Mouse (Mus musculus) myocyte (in vitro differentiated cells): Measurements from ENCODE around the gene Ppara. TPM values are rescaled to one million over a fixed set of nuclear protein-coding genes. Genes with fewer than 3 reads are reported as not detected.

Experiments used
- H3K27me3 ChIP-seq: one replicate; pipeline ENCODE4 v1.6.1; 2011; ENCODE audit not compliant: control insufficient read depth, insufficient read depth, insufficient read length
- H3K36me3 ChIP-seq: one replicate; pipeline ENCODE4 v1.6.1; 2011; ENCODE audit not compliant: control insufficient read depth, insufficient read depth
- H3K4me2 ChIP-seq: one replicate; pipeline ENCODE4 v1.6.1; 2011; ENCODE audit warnings: low read depth, control low read depth
- H3K4me3 ChIP-seq: one replicate; pipeline ENCODE4 v1.5.1; 2011; ENCODE audit warnings: mild to moderate bottlenecking, control low read depth, moderate library complexity
- H3K79me2 ChIP-seq: one replicate; pipeline ENCODE4 v1.6.1; 2011; ENCODE audit not compliant: control insufficient read depth, insufficient read depth
- H3ac ChIP-seq: one replicate; pipeline ENCODE4 v1.6.1; 2011; ENCODE audit not compliant: control insufficient read depth, insufficient read length
- CEBPB ChIP-seq: IDR thresholded peaks from 2 replicates; pipeline ENCODE4 v1.6.1; 2011; ENCODE audit warnings: mild to moderate bottlenecking, moderate library complexity; ENCODE audit not compliant: poor library complexity, insufficient read depth, severe bottlenecking
- E2F4 ChIP-seq: IDR thresholded peaks from one replicate; pipeline ENCODE4 v1.6.1; 2011; ENCODE audit warnings: mild to moderate bottlenecking, control low read depth, moderate library complexity; ENCODE audit not compliant: insufficient read depth
- MAX ChIP-seq: IDR thresholded peaks from one replicate; pipeline ENCODE4 v1.6.1; 2011; ENCODE audit warnings: low read depth, mild to moderate bottlenecking, control low read depth
- MYOD1 ChIP-seq, 3 experiments: IDR thresholded peaks; one replicate each; pipeline ENCODE4 v1.6.1; 2011; ENCODE audit warnings: control low read depth in 2 of 3, low read depth in 2 of 3, mild to moderate bottlenecking in 2 of 3, moderate library complexity in 1 of 3; ENCODE audit not compliant: insufficient read length in 2 of 3, control insufficient read depth in 1 of 3
- MYOG ChIP-seq, 3 experiments: IDR thresholded peaks; one replicate each; pipeline ENCODE4 v1.6.1; 2011; ENCODE audit warnings: control low read depth in 2 of 3, low read depth in 2 of 3, mild to moderate bottlenecking in 2 of 3; ENCODE audit not compliant: insufficient read length in 2 of 3, control insufficient read depth in 1 of 3, insufficient read depth in 1 of 3
- POLR2A ChIP-seq: IDR thresholded peaks from one replicate; pipeline ENCODE4 v1.6.1; 2011; ENCODE audit warnings: low read depth, mild to moderate bottlenecking, control low read depth, moderate library complexity; ENCODE audit not compliant: insufficient read length
- POLR2AphosphoS2 ChIP-seq: IDR thresholded peaks from one replicate; pipeline ENCODE4 v1.6.1; 2011; ENCODE audit warnings: low read depth, control low read depth; ENCODE audit not compliant: insufficient read length
- REST ChIP-seq: IDR thresholded peaks from one replicate; pipeline ENCODE4 v1.6.1; 2011; ENCODE audit warnings: mild to moderate bottlenecking, control low read depth, moderate library complexity; ENCODE audit not compliant: insufficient read depth, insufficient read length
- SRF ChIP-seq: IDR thresholded peaks from one replicate; pipeline ENCODE4 v1.6.1; 2011; ENCODE audit warnings: low read depth; ENCODE audit not compliant: control insufficient read depth, insufficient read length
- TCF12 ChIP-seq: IDR thresholded peaks from one replicate; pipeline ENCODE4 v1.6.1; 2011; ENCODE audit warnings: mild to moderate bottlenecking, control low read depth; ENCODE audit not compliant: poor library complexity, insufficient read depth, severe bottlenecking
- TCF3 ChIP-seq: IDR thresholded peaks from one replicate; pipeline ENCODE4 v1.6.1; 2011; ENCODE audit warnings: low read depth, control low read depth; ENCODE audit not compliant: insufficient read length
- USF1 ChIP-seq: IDR thresholded peaks from one replicate; pipeline ENCODE4 v1.6.1; 2011; ENCODE audit warnings: low read depth, mild to moderate bottlenecking, control low read depth, moderate library complexity
- polyA plus RNA-seq: library from polyadenylated mRNA; unstranded; fragments of >200 nt; fragmentation: generic; extraction: Trizol; gene quantifications from one replicate; pipeline ENCODE4 v1.2.1, GENCODE M21; 2012; ENCODE audit warnings: missing spikeins

The Ppara gene
- polyA plus RNA-seq, 1 experiment = 0.12 TPM

- Histone ChIP-seq H3K27me3 (peaks cover 46% of the 10 kb centered on the region), H3K4me3 (no peak overlapping the region), H3K79me2 (no peaks in the 10 kb centered on the region), H3K36me3 (no peaks in the 10 kb centered on the region), H3ac (no peak overlapping the region), H3K4me2 (no peak overlapping the region)
- no peak for TF ChIP-seq TCF3
- TF ChIP-seq TCF12 = no peak
- TF ChIP-seq REST = no peak
- no peak for TF ChIP-seq MAX
- no peak for TF ChIP-seq USF1
- no peak for TF ChIP-seq SRF
- TF ChIP-seq POLR2AphosphoS2 = no peak
- no peak for TF ChIP-seq POLR2A
- no peak for TF ChIP-seq E2F4
- no peak for TF ChIP-seq MYOD1 (IDR thresholded peaks at IDR 0.05; ENCODE audit: control insufficient read depth in 1 of 3, insufficient read length in 2 of 3, low read depth in 2 of 3)
- TF ChIP-seq MYOG (IDR thresholded peaks at IDR 0.05; ENCODE audit: control insufficient read depth in 1 of 3, insufficient read depth in 1 of 3, insufficient read length in 2 of 3, low read depth in 2 of 3) = no peak
- no peak for TF ChIP-seq CEBPB
These were observed 68.1 kb downstream of the Ppara start for GRCm38 (mm10) chr15:85802931-85803330.

- H3K4me2 ChIP-seq = no peak overlapping the region
- no peak overlapping the region for H3ac ChIP-seq
- peaks cover 18% of the 10 kb centered on the region for H3K27me3 ChIP-seq
- H3K4me3 ChIP-seq = no peak overlapping the region
- H3K79me2 ChIP-seq = no peaks in the 10 kb centered on the region
- no peaks in the 10 kb centered on the region for H3K36me3 ChIP-seq
- TF ChIP-seq SRF (no peak), MYOG (IDR thresholded peaks at IDR 0.05; ENCODE audit: control insufficient read depth in 1 of 3, insufficient read depth in 1 of 3, insufficient read length in 2 of 3, low read depth in 2 of 3) (no peak), E2F4 (no peak), REST (no peak), MAX (no peak), TCF12 (no peak), POLR2A (no peak), CEBPB (no peak), TCF3 (no peak), MYOD1 (IDR thresholded peaks at IDR 0.05; ENCODE audit: control insufficient read depth in 1 of 3, insufficient read length in 2 of 3, low read depth in 2 of 3) (no peak), POLR2AphosphoS2 (no peak), USF1 (no peak)
These were observed 72.1 kb downstream of the Ppara start for GRCm38 (mm10) chr15:85806886-85807285.

- no peak overlapping the region for H3K4me2 ChIP-seq
- H3K79me2 ChIP-seq = no peaks in the 10 kb centered on the region
- peaks cover 16% of the 10 kb centered on the region for H3K27me3 ChIP-seq
- no peak overlapping the region for H3K4me3 ChIP-seq
- H3ac ChIP-seq = no peak overlapping the region
- no peaks in the 10 kb centered on the region for H3K36me3 ChIP-seq
- TF ChIP-seq USF1 (no peak), CEBPB (no peak), TCF12 (no peak), MYOG (IDR thresholded peaks at IDR 0.05; ENCODE audit: control insufficient read depth in 1 of 3, insufficient read depth in 1 of 3, insufficient read length in 2 of 3, low read depth in 2 of 3) (no peak), POLR2AphosphoS2 (no peak), SRF (no peak), POLR2A (no peak), E2F4 (no peak), REST (no peak), TCF3 (no peak), MAX (no peak), MYOD1 (IDR thresholded peaks at IDR 0.05; ENCODE audit: control insufficient read depth in 1 of 3, insufficient read length in 2 of 3, low read depth in 2 of 3) (no peak)
These were observed 72.6 kb downstream of the Ppara start for GRCm38 (mm10) chr15:85807404-85807803.

DNA sequence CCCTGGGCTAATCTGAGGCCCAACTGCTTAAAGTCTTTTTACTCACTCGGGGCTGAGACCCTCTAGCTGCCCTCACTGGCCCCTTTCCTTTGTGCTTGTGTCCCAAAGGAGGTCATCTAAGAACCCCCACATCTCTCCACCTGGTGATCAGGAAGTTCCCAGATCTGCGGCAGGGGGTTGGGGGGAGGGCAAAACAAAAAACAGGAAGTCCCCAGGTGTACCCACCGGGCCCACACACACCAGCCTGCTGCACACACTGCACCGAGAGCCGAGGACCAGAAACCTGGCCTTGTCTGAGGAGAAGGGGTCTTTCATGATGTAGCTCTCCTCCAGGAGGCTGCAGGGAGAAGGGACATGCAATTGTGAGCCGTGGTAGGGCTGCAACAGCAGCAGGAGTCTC, 73.2 kb downstream of the Ppara start:
- Histone ChIP-seq H3K79me2 (no peaks in the 10 kb centered on the region), H3K4me3 (no peak overlapping the region), H3K4me2 (no peak overlapping the region), H3ac (no peak overlapping the region), H3K36me3 (no peaks in the 10 kb centered on the region), H3K27me3 (peaks cover 9% of the 10 kb centered on the region)
- TF ChIP-seq MYOG (IDR thresholded peaks at IDR 0.05; ENCODE audit: control insufficient read depth in 1 of 3, insufficient read depth in 1 of 3, insufficient read length in 2 of 3, low read depth in 2 of 3) = no peak
- TF ChIP-seq USF1 = no peak
- TF ChIP-seq MYOD1 (IDR thresholded peaks at IDR 0.05; ENCODE audit: control insufficient read depth in 1 of 3, insufficient read length in 2 of 3, low read depth in 2 of 3) = no peak
- TF ChIP-seq E2F4 = no peak
- no peak for TF ChIP-seq SRF
- TF ChIP-seq POLR2A = no peak
- no peak for TF ChIP-seq REST
- TF ChIP-seq TCF3 = no peak
- no peak for TF ChIP-seq TCF12
- no peak for TF ChIP-seq POLR2AphosphoS2
- TF ChIP-seq MAX = no peak
- TF ChIP-seq CEBPB = no peak

- no peaks in the 10 kb centered on the region for H3K36me3 ChIP-seq
- no peak overlapping the region for H3K4me2 ChIP-seq
- no peak for TF ChIP-seq MAX
- no peak for TF ChIP-seq POLR2A
- no peak for TF ChIP-seq REST
- no peak for TF ChIP-seq MYOD1 (IDR thresholded peaks at IDR 0.05; ENCODE audit: control insufficient read depth in 1 of 3, insufficient read length in 2 of 3, low read depth in 2 of 3)
- TF ChIP-seq MYOG (IDR thresholded peaks at IDR 0.05; ENCODE audit: control insufficient read depth in 1 of 3, insufficient read depth in 1 of 3, insufficient read length in 2 of 3, low read depth in 2 of 3) = no peak
- TF ChIP-seq SRF = no peak
- no peak for TF ChIP-seq TCF3
- TF ChIP-seq E2F4 = no peak
- TF ChIP-seq USF1 = no peak
- H3ac ChIP-seq = no peak overlapping the region
- no peaks in the 10 kb centered on the region for H3K79me2 ChIP-seq
- H3K27me3 ChIP-seq = peaks cover 9% of the 10 kb centered on the region
- no peak overlapping the region for H3K4me3 ChIP-seq
These were observed 73.7 kb downstream of the Ppara start for GRCm38 (mm10) chr15:85808434-85808833.
